Mouse (Mus musculus): ENCODE measurements around the gene Lypd6b.

Gene Lypd6b

DNA sequence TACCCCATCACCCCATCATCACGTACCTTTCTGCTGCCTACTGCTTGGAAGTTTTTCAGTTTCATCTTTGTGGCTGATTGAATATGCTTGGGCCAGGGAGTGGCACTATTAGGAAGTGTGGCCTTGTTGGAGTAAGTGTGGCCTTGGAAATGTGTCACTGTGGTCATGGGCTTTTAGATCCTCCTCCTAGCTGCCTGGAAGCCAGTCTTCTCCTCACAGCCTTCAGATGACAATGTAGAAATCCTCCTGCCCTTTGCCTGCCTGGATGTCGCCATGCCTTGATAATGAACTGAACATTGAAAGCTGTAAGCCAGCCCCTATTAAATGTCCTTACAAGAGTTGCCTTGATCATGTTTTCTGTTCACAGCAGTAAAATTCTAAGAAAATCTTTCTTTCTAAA lies 174.5 kb downstream of the Lypd6b start:
- DNase-seq, result no peak

DNA sequence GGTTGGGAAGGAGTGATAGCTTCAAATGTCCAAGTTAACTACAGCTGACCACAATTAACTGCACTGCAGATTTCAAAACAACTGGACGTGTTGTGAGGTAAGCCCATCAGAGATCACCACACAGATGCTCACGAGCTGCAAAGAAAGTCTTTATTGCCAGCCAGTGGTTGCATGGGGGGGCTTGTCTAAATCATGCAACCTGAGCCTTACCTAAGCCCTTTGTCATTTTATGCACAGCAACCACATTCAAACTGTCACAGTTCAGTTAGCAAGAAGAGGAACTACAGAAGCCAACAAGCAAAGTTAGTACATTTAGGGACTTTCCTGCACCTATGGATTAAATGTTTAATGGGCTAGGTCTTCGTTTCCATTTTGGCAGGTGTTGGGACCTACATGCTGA lies 177.4 kb downstream of the Lypd6b start:
- no peak for DNase-seq

DNA sequence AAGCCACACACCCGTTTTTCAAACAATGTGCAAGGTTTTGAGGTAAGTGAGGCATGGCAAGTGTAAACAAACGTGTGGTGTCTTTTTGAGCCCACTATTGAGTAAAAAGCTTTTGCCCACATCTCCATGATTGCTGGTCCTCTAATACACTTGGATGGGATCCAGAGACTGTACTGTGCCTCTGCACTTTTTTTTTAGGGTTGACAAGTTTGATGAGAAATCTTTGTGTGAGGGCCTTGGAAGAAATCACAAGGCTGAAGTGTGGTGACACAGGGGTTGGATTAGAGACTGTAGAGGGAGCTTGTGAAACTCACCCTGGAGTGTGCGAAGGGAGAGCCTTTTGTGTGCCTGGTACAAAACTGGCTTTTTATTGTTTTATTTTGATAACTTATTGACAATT lies 180.3 kb downstream of the Lypd6b start:
- no peak for DNase-seq

DNA sequence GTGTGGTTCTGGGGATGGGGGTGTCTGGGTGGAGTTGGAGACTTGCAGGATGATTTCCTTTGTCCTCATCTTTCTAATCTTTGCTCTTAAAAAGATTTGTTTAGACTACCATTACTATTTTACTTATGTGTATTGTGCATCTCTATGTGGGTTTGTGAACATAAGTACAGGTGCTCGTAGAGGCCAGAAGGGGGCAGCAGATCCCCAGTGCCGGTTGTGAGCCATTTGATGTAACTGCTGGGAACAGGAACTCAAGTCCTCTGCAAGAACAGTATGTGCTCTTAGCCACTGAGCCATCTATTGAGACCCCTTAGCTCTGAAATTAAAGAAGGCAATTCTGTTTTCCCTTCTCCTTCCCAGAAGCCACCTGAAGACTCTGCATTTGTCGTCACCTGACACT lies 183.5 kb downstream of the Lypd6b start:
- DNase-seq, result no peak

DNA sequence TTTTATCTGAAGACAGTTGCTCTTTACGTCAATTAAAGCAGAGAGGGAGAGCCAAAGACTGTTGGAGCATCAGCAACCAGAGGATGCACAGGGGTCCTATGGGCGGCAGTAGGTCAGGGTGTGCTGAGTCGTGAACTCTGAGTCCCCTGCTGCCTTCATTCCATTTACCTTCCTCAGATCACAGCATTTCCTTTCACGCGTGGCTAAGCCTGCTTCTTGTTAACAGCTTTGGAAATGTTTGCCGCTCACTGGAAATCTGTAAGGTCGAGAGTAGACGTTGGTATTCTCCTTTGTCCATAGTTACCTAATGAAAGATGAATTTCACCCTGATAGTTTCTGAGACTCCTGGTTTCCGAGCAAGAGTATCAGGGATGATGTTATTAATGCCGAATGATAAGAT lies 191.1 kb downstream of the Lypd6b start:
- DNase-seq, result no peak

DNA sequence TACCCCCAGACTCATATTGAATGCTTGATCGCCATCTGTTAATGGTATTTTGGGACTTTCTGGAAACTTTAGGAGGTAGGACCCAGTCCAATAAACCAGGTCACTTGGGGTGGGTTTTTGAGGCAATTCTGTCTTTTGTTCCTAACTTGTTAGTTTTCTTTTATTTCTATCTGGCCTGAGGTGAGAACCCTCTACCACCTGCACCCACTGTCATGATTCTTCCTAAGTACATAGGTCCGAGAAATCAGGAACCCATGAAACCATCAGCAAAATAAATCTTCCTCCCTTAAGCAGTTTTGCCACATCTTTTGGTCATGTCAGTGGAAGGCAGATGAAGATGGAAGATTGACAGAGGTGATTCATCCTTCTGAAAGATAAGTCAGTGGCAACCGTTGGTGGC lies 192.5 kb downstream of the Lypd6b start:
- DNase-seq, result no peak

DNA sequence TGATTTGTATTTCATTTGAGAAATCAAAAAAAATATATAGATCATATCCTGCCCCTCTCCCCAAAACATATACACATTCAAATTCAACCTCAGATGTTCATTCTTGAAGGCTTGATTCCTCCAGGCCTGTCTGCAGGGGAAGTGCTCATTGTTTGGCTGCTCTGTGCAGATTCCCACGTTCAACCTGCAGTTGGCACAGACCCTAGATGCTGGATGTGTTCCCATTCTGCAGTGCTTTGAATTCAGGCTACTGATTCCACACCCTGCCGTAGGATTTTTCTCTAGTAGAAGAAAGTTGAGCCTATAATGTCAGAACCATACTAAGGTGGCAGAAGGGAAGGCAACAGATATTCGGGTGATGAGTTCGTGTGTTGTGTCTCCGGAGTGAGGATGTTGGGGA lies 195.5 kb downstream of the Lypd6b start:
- no peak for DNase-seq

DNA sequence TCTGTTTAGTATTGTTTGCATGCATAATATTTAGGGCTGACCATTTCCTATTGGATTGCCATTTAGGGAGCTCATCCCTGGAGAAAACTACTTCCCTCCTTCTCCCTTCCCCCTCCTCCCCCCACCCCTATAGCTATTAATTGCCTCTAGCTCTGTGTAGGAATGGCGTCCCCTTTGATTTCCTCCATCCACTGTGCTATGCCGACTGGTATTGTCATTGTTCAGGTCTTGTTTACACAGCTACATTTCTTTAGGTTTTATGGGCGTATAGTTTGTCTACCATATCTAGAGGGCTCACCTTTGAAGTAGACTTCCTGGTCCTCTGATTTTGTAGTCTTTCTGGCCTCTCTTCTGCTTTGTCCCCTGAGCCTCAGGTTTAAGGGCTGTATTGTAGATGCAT lies 197.3 kb downstream of the Lypd6b start:
- no peak for DNase-seq

DNA sequence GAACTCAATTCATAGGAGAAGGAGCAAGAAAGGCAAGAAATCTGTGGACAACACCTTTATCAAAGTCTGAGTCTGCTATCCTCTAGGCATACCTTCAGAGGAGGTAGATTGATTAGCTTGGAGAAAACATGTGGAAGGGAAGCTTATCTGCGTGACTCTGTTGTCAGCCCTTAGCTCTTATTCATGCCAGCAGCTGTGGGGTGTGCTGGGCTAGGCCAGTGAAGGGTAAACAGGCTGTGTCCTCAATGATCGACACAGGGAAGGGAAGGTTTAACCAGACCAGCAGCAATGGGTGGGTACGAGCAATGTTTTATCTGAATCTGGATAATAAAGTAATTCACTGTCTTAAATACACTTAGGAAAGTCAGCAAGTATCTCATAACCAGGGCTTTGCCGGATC lies 208.4 kb downstream of the Lypd6b start:
- DNase-seq, result no peak

DNA sequence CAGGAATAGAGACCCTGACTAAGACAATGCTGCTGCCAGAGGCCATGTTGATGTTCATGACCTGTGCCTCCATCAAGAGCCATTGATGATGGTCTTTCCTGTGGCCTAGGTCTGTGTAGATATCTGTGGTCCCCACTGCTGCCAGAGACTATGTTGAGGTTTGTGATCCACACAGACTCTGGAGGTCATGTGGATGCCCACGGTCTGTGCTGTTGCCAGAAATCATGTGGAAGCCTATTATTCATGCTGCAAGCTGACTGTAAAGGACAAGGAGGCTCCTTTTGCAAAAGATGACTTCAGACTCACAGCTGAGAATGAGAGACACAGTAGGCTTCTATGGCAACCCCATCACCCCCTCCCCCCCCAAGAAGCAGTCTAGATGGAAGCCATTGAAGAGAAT lies 209.7 kb downstream of the Lypd6b start:
- no peak for DNase-seq
